Mouse (Mus musculus) adrenal gland, postnatal 10 days (tissue): ENCODE results near the gene Bmper. TPM values are rescaled to one million over a fixed set of nuclear protein-coding genes. Genes with fewer than 3 reads are reported as not detected.

Experiments used
- DNase-seq: peaks from one replicate; pipeline ENCODE4 v3.0.0; 2021; ENCODE audit warnings: mixed read lengths
- total RNA-seq, 2 experiments: library from RNA; stranded (reverse); gene quantifications; 2 replicates each; pipeline ENCODE4 v1.2.3; 2021

The Bmper gene
- total RNA-seq, 2 experiments from 2014 or later = 6.7 to 7.3 TPM

- no peak for DNase-seq
These were observed 12.6 kb downstream of the Bmper start for GRCm38 (mm10) chr9:23235368-23236002.

GRCm38 (mm10) chr9:23236635-23237279 is 13.9 kb downstream of the Bmper start:
- DNase-seq = no peak

- DNase-seq = no peak
These were observed 16.1 kb downstream of the Bmper start for GRCm38 (mm10) chr9:23239011-23239410.

GRCm38 (mm10) chr9:23242911-23243310 is 20.0 kb downstream of the Bmper start:
- DNase-seq = peak; percentile 70

DNA sequence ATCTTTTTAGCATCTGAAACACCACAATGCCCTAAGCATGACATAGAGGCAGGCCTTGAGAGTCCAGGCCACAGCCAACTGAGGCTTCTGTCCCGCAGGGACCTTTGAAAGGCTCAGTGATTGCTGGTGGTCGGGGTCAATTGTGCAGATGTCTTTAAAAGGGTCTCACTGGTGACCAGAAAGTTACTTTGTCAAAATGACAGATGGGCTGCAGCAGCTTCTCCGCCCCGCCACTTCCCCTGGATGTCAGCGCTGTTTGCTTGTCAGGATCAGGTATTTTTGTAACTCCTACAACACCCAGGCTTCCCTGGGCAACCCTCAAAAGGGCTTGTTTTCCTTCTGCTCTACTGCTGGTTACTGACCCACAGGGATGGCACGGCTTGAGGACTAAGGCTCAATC is 21.0 kb downstream of the Bmper start:
- no peak for DNase-seq

GRCm38 (mm10) chr9:23246389-23246788 is 23.5 kb downstream of the Bmper start:
- DNase-seq = peak; percentile 71

DNA sequence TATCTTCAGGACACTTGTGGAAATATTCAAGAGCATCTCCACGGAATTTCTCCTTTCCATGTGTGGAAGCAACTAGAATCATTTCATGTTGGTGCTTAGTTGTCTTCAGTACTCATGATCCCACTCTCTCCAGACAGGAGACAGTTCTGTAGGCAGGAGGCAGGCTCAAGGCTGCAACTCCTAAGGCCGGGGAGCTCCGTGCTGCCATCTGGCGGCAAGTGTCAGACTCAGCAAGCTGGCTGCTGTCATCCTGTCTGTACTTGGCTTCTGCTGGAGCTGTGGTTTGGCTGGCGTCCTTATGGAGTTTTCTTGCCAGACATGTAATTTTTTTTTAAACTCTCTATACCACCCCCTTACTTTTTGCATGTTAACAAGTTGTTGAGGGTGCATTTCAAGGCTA is 27.1 kb downstream of the Bmper start:
- DNase-seq = peak; percentile 89

DNA sequence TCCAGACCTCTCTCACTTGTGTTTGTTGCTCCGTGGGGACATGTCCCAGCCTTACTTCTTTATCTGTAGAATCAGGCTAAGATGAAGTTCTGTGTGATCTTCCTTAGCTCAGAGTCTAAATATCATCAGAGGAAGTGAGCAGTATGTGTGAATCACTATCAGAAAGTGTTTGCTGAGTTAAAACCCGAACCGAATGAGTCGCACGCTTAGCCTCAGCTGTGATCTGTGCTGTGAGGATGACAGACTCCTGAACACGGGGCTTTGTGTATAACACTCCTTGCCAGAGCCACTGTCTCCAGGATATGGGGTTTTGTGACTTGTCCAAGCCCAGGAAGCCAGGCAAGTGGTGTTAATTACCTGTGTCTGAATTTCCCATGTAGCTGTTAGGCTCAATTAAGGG is 28.1 kb downstream of the Bmper start:
- DNase-seq = no peak

DNA sequence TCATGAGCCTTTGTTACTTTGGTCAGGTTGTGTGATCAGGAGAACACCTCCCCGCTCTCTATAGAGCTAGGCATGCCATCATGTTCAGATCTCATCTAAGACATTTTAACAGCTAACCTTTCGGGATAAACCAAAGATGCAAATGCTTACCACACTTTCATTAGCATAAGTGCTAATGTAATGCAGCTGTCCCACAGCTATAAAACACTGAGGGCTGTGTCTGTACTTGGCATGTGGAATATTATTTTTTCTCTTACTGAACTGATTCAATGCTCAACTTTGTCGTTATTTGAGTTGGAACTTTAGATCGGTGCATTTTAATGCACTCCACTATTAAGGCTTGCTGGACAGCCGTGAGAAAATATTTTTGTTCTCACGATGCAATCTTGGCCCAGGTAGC is 30.7 kb downstream of the Bmper start:
- no peak for DNase-seq

DNA sequence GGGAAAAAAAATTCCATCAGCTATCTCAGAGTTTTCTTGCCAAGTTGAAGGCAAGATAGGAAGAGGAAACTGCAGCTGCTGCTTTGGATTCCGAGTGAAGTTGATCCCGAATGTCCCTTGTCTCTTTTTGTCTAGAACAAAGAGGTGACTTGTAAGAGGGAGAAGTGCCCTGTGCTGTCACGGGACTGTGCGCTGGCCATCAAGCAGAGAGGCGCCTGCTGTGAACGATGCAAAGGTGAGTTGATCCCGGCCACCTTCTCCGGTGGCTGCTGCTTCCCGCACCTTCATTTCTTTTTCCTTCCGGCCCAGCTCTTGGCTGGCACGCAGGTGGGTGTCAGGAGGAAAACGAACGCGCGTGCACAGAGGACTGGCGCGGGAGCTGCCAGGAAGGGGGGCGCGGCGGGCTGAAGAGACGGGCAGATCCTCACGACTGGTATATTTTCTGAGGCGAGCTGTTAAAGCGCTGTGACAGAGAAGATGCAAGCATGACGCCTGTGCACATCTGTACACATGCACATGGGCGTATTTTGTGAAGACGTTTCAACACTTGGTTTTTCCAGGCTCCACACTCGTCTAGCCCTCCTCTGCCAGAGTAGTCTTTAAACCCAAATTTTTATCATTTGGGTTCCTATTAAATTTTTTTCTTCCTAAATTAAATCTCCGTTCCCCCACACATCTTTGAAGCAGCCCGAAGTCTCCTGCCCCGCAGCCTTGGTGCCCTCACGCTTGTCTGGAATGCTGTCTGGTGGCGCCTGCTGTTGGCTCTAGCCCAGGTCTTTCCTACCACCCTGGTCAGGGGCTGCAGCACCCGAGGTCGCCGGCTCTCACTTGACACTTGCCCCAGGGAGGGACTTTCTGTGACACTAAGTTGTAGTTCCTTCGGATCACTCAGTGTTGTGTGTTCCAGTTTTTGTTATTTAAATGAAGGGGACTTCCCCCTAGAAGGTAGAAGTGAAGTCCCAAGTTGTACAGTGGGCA is 31.6 kb downstream of the Bmper start:
- no peak for DNase-seq

- peak; percentile 63 for DNase-seq
These were observed 33.0 kb downstream of the Bmper start for GRCm38 (mm10) chr9:23255841-23256240.

DNA sequence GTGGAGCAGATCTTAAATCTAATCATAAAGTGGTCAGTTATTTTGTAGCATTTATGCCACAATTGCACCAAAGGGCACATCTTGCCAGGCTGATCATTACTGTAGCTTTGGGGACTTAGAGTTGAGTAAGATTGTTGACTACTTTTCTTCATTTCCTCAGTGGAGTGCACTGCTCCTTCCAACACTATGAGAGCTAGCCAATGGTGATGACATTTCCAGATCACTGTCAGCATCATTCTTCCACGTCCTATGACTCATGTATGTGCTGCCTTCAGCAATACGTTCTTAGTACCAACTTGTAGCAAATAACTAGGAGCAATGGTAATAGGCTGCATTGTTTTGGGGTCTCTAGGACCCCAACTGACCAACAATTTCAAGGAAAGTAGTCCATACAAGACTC is 33.7 kb downstream of the Bmper start:
- DNase-seq = no peak

DNA sequence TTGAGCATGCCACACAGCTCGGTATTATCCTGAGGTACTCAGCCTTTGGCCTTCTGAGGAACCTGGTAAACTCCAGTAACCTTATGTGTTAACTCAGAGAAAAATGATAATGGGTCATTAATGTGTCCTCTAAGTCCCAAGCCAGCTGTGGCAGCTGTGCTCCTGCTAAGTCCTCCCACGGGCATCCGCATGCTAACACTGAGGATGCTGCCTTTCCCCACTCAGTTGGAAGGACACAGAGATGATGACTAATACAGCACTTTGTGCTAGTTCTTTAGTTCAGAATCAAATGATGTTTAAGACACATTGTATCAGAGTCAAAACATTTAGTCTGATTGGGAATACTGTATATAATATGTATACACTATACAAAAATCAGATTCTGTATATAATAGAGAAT is 39.0 kb downstream of the Bmper start:
- DNase-seq = no peak

- no peak for DNase-seq
These were observed 40.0 kb downstream of the Bmper start for GRCm38 (mm10) chr9:23262851-23263250.

DNA sequence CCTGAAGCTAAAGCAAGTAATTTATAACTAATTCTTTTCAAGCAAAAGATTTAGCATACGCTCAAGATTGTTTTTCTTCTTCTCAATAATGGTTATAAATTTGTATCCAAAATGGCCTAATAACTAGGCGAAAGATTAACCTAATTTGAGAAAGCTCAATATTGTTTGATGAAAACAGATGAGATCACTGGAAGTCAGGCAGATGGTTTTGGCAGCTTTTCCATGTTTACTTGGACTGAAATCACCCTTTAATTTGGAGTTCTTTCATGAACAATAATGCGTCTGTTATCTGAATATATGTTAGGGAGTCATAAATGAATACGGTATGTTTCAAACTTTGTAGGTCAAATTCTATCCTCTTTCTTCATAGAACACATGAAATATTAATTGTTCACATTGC is 41.6 kb downstream of the Bmper start:
- DNase-seq = no peak

GRCm38 (mm10) chr9:23268609-23269008 is 45.7 kb downstream of the Bmper start:
- no peak for DNase-seq

DNA sequence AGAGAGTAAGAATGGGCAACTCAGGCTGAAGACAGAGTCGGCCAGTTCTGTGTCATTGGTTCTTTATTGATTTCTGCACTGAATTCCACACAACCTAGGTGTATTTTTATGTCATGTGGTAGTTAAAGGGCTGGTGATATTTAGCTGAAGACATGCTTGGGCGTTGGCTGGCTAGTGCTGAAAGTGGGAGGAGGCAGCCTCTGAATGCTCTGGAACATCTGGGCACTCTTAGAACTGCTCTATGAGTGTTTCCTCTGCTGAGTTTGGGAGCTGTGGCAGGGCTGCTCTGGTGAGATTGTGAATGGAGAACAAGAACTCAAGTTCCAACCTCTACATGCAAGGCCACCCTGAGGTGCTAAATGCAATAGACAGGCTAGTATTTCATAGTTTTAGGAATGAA is 46.2 kb downstream of the Bmper start:
- no peak for DNase-seq

DNA sequence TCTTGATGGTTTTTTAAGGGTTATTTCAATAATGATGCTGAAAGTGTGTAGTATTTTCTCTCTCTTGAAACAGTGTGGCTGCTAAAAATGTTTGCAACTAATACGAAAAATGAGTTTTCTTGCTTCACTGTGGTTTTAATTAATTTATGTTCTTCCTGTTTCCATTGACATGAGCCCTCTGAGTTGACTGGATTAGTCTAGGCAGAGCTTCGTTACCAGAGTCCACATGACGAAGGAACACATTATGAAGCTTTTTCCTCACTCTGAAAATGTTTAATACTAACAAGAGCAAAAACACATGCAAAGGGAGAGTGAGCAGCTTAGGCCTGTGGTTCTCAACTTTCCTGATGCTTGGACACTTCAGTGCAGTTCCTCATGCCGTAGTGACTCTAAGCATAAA is 53.4 kb downstream of the Bmper start:
- no peak for DNase-seq

- peak; percentile 39 for DNase-seq
These were observed 62.1 kb downstream of the Bmper start for GRCm38 (mm10) chr9:23284940-23285460.

DNA sequence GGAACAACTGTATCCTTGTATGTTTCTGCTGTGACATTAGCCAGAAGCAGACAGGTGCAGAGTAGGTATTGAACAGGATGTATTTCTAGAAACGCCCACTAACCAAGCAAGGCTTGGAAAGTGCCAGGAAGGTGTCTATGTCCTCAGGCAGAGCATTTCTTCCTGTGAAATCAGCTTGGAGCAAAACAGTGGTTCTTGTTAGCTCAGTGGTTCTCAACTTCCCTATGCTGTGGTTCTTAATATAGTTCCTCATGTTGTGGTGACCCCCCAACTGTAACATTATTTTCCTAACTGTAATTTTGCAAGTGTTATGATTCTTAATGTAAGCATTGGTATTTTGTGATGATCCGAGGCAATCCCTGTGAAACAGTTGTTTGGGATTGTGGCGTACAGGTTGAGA is 70.7 kb downstream of the Bmper start:
- DNase-seq = no peak

- DNase-seq = no peak
These were observed 72.7 kb downstream of the Bmper start for GRCm38 (mm10) chr9:23295569-23295968.

- DNase-seq = no peak
These were observed 74.8 kb downstream of the Bmper start for GRCm38 (mm10) chr9:23297491-23298170.
